Mouse (Mus musculus) lung, adult 18-20 months (tissue): ENCODE results near the gene Klrg1.

Experiments used
- DNase-seq, 2 experiments: peaks; one replicate each; pipeline ENCODE4 v3.0.0; 2022; ENCODE audit warnings: mixed read lengths in 2 of 2

Gene Klrg1

GRCm38 (mm10) chr6:122282782-122283181 is at the start of gene Klrg1:
Gene Klrg1, minus strand, starts transcription at chr6:122282882.
- DNase-seq, result no peak

GRCm38 (mm10) chr6:122325361-122325975 is 42.8 kb upstream of the Klrg1 start:
- DNase-seq, result no peak

- no peak for DNase-seq
Observed at GRCm38 (mm10) chr6:122318726-122319125, 36.0 kb upstream of the Klrg1 start.

- peak in 1 of 2 experiments; percentile 34 for DNase-seq
Observed at GRCm38 (mm10) chr6:122310187-122310820, 27.6 kb upstream of the Klrg1 start.

- DNase-seq, result no peak
Observed at GRCm38 (mm10) chr6:122309446-122309960, 26.8 kb upstream of the Klrg1 start.

- DNase-seq, result peak; percentile 99
Observed at GRCm38 (mm10) chr6:122308505-122309393, 26.1 kb upstream of the Klrg1 start, which contains the start of gene M6pr. Gene M6pr, plus strand, starts transcription at chr6:122308720.

GRCm38 (mm10) chr6:122308136-122308504 is 25.4 kb upstream of the Klrg1 start:
- no peak for DNase-seq

- DNase-seq, result no peak
Observed at GRCm38 (mm10) chr6:122306707-122307106, 24.0 kb upstream of the Klrg1 start.

GRCm38 (mm10) chr6:122304790-122305555 is 22.3 kb upstream of the Klrg1 start:
- peak in 1 of 2 experiments; percentile 15 for DNase-seq

- peak; percentile 60 to 62 for DNase-seq
Observed at GRCm38 (mm10) chr6:122304355-122304754, 21.7 kb upstream of the Klrg1 start.

GRCm38 (mm10) chr6:122303526-122303925 is 20.8 kb upstream of the Klrg1 start:
- no peak for DNase-seq

GRCm38 (mm10) chr6:122302661-122303060 is 20.0 kb upstream of the Klrg1 start:
- no peak for DNase-seq

- no peak for DNase-seq
Observed at GRCm38 (mm10) chr6:122302121-122302520, 19.4 kb upstream of the Klrg1 start.

GRCm38 (mm10) chr6:122299621-122300133 is 17.0 kb upstream of the Klrg1 start:
- DNase-seq, result no peak

GRCm38 (mm10) chr6:122298223-122298609 is 15.5 kb upstream of the Klrg1 start:
- DNase-seq, result no peak

GRCm38 (mm10) chr6:122297279-122298222 is 14.9 kb upstream of the Klrg1 start:
- no peak for DNase-seq

GRCm38 (mm10) chr6:122296918-122297278 is 14.2 kb upstream of the Klrg1 start:
- no peak for DNase-seq

GRCm38 (mm10) chr6:122295242-122295641 is 12.6 kb upstream of the Klrg1 start:
- DNase-seq, result no peak

- no peak for DNase-seq
Observed at GRCm38 (mm10) chr6:122294290-122294689, 11.6 kb upstream of the Klrg1 start.

GRCm38 (mm10) chr6:122293796-122294195 is 11.1 kb upstream of the Klrg1 start:
- no peak for DNase-seq

GRCm38 (mm10) chr6:122293121-122293520 is 10.4 kb upstream of the Klrg1 start:
- no peak for DNase-seq
